Mouse (Mus musculus) heart, adult 8-10 months (tissue): Measurements from ENCODE around the gene Riok2. TPM values are rescaled to one million over a fixed set of nuclear protein-coding genes. Genes with fewer than 3 reads are reported as not detected.

Experiments used
- DNase-seq: peaks from one replicate; pipeline ENCODE4 v3.0.0; 2022; ENCODE audit warnings: low spot score
- total RNA-seq, 4 experiments: library from RNA; stranded (reverse); gene quantifications; 2 replicates each; pipeline ENCODE4 v1.2.4; 2022

The Riok2 gene
- total RNA-seq, 4 experiments from 2014 or later: 15.4 to 20.2 (median 16.4) TPM

GRCm38 (mm10) chr17:17405606-17406005 is 31.5 kb downstream of the Riok2 start:
- no peak for DNase-seq

GRCm38 (mm10) chr17:17408137-17408536 is 34.0 kb downstream of the Riok2 start:
- no peak for DNase-seq

- DNase-seq: no peak
Measured at GRCm38 (mm10) chr17:17408720-17409478, 34.8 kb downstream of the Riok2 start.

- DNase-seq: no peak
Measured at GRCm38 (mm10) chr17:17409601-17410000, 35.5 kb downstream of the Riok2 start.

GRCm38 (mm10) chr17:17411443-17411842 is 37.3 kb downstream of the Riok2 start:
- no peak for DNase-seq

GRCm38 (mm10) chr17:17412176-17412575 is 38.1 kb downstream of the Riok2 start:
- no peak for DNase-seq

- no peak for DNase-seq
Measured at GRCm38 (mm10) chr17:17414206-17414605, 40.1 kb downstream of the Riok2 start.

- no peak for DNase-seq
Measured at GRCm38 (mm10) chr17:17424609-17425307, 50.6 kb downstream of the Riok2 start.

GRCm38 (mm10) chr17:17425308-17425813 is 51.3 kb downstream of the Riok2 start:
- no peak for DNase-seq

- no peak for DNase-seq
Measured at GRCm38 (mm10) chr17:17425906-17426305, 51.8 kb downstream of the Riok2 start.

GRCm38 (mm10) chr17:17428888-17429287 is 54.8 kb downstream of the Riok2 start:
- no peak for DNase-seq

GRCm38 (mm10) chr17:17433679-17434078 is 59.6 kb downstream of the Riok2 start:
- DNase-seq: no peak

GRCm38 (mm10) chr17:17438576-17439191 is 64.6 kb downstream of the Riok2 start:
- DNase-seq: no peak

GRCm38 (mm10) chr17:17441876-17442498 is 67.9 kb downstream of the Riok2 start:
- no peak for DNase-seq

- no peak for DNase-seq
Measured at GRCm38 (mm10) chr17:17444297-17444886, 70.3 kb downstream of the Riok2 start.

Other genes starting within 250 kb of the Riok2 start
- 1 to 10 TPM; 5.2 to 7.3 (median 6.4) TPM for gene Lix1, start 28.4 kb downstream of the Riok2 start, total RNA-seq